Mouse (Mus musculus) hindbrain, embryonic 12.5 days (tissue): ENCODE results near the gene Sh3bgrl. TPM values are rescaled to one million over a fixed set of nuclear protein-coding genes. Genes with fewer than 3 reads are reported as not detected.

Source experiments
- ATAC-seq: fragments of 200-750 bp; cut with Nextera tagmentation; 2 replicates; pipeline ENCODE4 v1.8.0; 2017; ENCODE audit warnings: moderate TSS enrichment; ENCODE audit not compliant: low FRiP score
- H3K27ac ChIP-seq: fragments of 300-500 bp; sonication (generic); 2 replicates; pipeline ENCODE4 v1.5.1; 2016; ENCODE audit warnings: mild to moderate bottlenecking
- H3K27me3 ChIP-seq: fragments of 300-500 bp; sonication (generic); 2 replicates; pipeline ENCODE4 v1.6.1; 2016; ENCODE audit warnings: mild to moderate bottlenecking
- H3K36me3 ChIP-seq: fragments of 300-500 bp; sonication (generic); 2 replicates; pipeline ENCODE4 v1.6.1; 2016; ENCODE audit warnings: mild to moderate bottlenecking
- H3K4me1 ChIP-seq: fragments of 300-500 bp; sonication (generic); 2 replicates; pipeline ENCODE4 v1.6.1; 2016
- H3K4me2 ChIP-seq: fragments of 300-500 bp; sonication (generic); replicated peaks from 2 replicates; pipeline ENCODE4 v1.6.1; 2016; ENCODE audit warnings: mild to moderate bottlenecking
- H3K4me3 ChIP-seq: fragments of 300-500 bp; sonication (generic); 2 replicates; pipeline ENCODE4 v1.5.1; 2016; ENCODE audit warnings: mild to moderate bottlenecking
- H3K9ac ChIP-seq: fragments of 300-500 bp; sonication (generic); 2 replicates; pipeline ENCODE4 v1.6.1; 2016; ENCODE audit warnings: mild to moderate bottlenecking, moderate library complexity
- H3K9me3 ChIP-seq: fragments of 300-500 bp; sonication (generic); replicated peaks from 2 replicates; pipeline ENCODE4 v1.6.1; 2016; ENCODE audit warnings: mild to moderate bottlenecking
- WGBS: fragments of 180-500 bp; shearing (Covaris S2); methylation state at CpG from one replicate; pipeline ENCODE4 v1.1.7; 2016; 5-methylcytosine and 5-hydroxymethylcytosine counted together
- polyA plus RNA-seq: library from polyadenylated mRNA; unstranded; fragments of >200 nt; fragmentation: Nextera tagmentation; extraction: Ambion mirVana; gene quantifications from 2 replicates; pipeline ENCODE4 v1.2.1, GENCODE M21; 2016

Gene Sh3bgrl
- polyA plus RNA-seq, 1 experiment from 2014 or later = 194 TPM

- no peak overlapping the region for H3K4me2 ChIP-seq
- H3K9ac ChIP-seq = no peak overlapping the region
- no peaks in the 10 kb centered on the region for H3K4me1 ChIP-seq
- whole genome bisulfite sequencing = 85% methylated on average over 2 of the region's 2 CpGs
- no peak for ATAC-seq
- H3K4me3 ChIP-seq = no peak overlapping the region
- H3K9me3 ChIP-seq = no peaks in the 10 kb centered on the region
- no peaks in the 10 kb centered on the region for H3K27me3 ChIP-seq
- H3K27ac ChIP-seq = no peak overlapping the region
- H3K36me3 ChIP-seq = no peaks in the 10 kb centered on the region
Observed at GRCm38 (mm10) chrX:109136820-109137219, 41.7 kb downstream of the Sh3bgrl start.

DNA sequence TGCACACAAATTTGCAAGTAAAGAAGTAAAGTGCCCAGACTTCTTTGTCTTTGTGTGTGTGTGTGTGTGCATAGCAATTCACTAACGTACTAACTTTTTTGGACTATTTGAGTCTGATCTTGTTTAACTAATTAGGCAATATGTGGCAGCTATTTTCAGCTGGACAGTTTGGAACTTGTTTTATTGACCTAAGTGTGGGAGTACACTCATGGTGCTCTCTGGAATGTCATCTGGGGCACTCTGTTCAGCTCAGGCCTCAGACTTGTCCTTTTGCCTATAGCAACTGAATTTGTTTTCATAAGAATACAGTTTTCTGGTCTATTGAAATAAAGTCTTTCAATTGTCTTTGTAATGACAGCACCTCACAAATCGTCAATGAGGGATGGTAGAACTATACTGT lies 42.1 kb downstream of the Sh3bgrl start:
- WGBS = 82% methylated on average over 2 of the region's 2 CpGs
- no peak for ATAC-seq
- Histone ChIP-seq H3K4me1 (no peaks in the 10 kb centered on the region), H3K4me2 (no peak overlapping the region), H3K36me3 (no peaks in the 10 kb centered on the region), H3K27ac (no peak overlapping the region), H3K4me3 (no peak overlapping the region), H3K9me3 (no peaks in the 10 kb centered on the region), H3K9ac (no peak overlapping the region), H3K27me3 (no peaks in the 10 kb centered on the region)

DNA sequence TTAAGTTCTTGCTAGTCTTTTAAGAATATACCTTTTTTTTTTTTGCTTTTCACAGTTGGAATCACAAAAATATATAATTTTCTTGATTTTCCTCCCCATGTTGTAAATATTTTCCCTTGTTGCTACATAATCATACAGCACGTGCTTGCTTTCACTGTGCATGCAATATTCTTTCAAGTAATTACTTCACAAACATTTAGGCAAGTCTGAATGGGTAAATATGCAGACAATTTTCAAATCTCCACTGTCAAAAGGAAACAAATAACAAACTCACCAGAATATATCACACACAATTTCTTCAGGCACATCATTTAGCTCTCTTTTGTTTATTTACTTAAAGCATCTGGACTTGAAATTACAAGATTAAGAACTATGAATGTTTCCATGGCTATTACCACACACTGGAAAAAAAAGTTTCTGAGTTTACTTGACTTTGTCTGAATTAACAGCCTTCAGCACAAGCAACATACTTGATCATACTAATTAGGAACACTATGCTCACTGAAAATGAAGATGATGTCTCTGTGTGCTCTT lies 46.2 kb downstream of the Sh3bgrl start:
- WGBS = 84% methylated on average over 1 of the region's 1 CpGs
- H3K4me3 ChIP-seq = no peak overlapping the region
- H3K9ac ChIP-seq = no peak overlapping the region
- H3K4me2 ChIP-seq = no peak overlapping the region
- no peak overlapping the region for H3K27ac ChIP-seq
- H3K27me3 ChIP-seq = no peaks in the 10 kb centered on the region
- H3K4me1 ChIP-seq = no peaks in the 10 kb centered on the region
- ATAC-seq = no peak
- H3K36me3 ChIP-seq = no peaks in the 10 kb centered on the region
- H3K9me3 ChIP-seq = no peaks in the 10 kb centered on the region

DNA sequence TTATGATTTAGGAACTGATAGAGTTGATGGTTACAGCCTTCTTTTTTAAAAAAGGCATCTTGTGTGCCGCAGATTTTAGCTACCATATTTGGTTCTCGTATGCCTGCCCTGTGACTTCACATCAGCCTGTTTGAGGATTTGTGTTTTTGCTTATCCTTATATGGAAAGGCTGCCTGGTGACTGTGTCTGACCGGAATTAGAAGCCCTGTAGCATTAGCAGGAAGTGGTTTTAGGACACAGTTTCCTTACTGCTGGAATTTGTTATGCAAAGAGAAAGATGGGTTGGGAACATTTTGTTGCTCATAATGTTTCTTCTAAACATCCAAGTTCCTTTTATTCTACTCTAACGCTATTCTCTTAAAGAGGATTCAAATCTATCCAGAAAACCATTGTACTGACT lies 47.1 kb downstream of the Sh3bgrl start:
- no peaks in the 10 kb centered on the region for H3K27me3 ChIP-seq
- H3K9ac ChIP-seq = no peak overlapping the region
- no peaks in the 10 kb centered on the region for H3K4me1 ChIP-seq
- no peaks in the 10 kb centered on the region for H3K9me3 ChIP-seq
- WGBS = 70% methylated on average over 4 of the region's 4 CpGs
- no peak overlapping the region for H3K27ac ChIP-seq
- no peak overlapping the region for H3K4me3 ChIP-seq
- H3K36me3 ChIP-seq = no peaks in the 10 kb centered on the region
- no peak overlapping the region for H3K4me2 ChIP-seq
- ATAC-seq = no peak

- Histone ChIP-seq H3K27me3 (no peaks in the 10 kb centered on the region), H3K4me2 (no peak overlapping the region), H3K36me3 (no peaks in the 10 kb centered on the region), H3K4me3 (no peak overlapping the region), H3K9me3 (no peaks in the 10 kb centered on the region), H3K4me1 (no peaks in the 10 kb centered on the region), H3K9ac (no peak overlapping the region), H3K27ac (no peak overlapping the region)
- ATAC-seq = no peak
- WGBS = 83% methylated on average over 6 of the region's 6 CpGs
Observed at GRCm38 (mm10) chrX:109145779-109146178, 50.6 kb downstream of the Sh3bgrl start.

- no peak overlapping the region for H3K4me3 ChIP-seq
- WGBS = 90% methylated on average over 3 of the region's 3 CpGs
- H3K9ac ChIP-seq = no peak overlapping the region
- no peak overlapping the region for H3K4me2 ChIP-seq
- no peaks in the 10 kb centered on the region for H3K27me3 ChIP-seq
- no peak for ATAC-seq
- no peaks in the 10 kb centered on the region for H3K9me3 ChIP-seq
- no peaks in the 10 kb centered on the region for H3K4me1 ChIP-seq
- H3K27ac ChIP-seq = no peak overlapping the region
- no peaks in the 10 kb centered on the region for H3K36me3 ChIP-seq
Observed at GRCm38 (mm10) chrX:109147108-109147507, 51.9 kb downstream of the Sh3bgrl start.

DNA sequence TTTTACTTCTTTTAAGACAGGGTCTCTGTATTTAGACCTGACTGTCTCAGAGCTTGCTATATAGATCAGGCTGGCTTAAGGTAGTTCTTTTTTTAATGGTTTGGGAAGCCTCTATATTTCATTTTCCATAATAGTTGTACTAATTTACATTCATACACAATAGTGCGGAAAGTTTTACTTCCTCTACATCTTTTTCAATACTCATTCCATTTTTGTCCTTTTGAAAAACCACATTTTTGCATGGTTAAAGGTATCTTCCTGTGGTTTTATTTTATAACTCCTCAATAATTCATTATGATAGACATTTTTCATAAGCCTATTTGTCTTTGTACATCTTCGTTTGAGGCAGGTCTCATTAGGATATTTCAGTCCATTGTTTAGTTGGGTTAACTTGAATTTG lies 56.1 kb downstream of the Sh3bgrl start:
- H3K9ac ChIP-seq = no peak overlapping the region
- H3K36me3 ChIP-seq = 0 out of 2 replicates have a peak, but pooled peaks cover 5% of the 10 kb centered on the region
- no peak overlapping the region for H3K27ac ChIP-seq
- H3K4me2 ChIP-seq = no peak overlapping the region
- no peaks in the 10 kb centered on the region for H3K27me3 ChIP-seq
- H3K4me3 ChIP-seq = no peak overlapping the region
- ATAC-seq = no peak
- no peaks in the 10 kb centered on the region for H3K9me3 ChIP-seq
- H3K4me1 ChIP-seq = no peaks in the 10 kb centered on the region
- 97% methylated on average over 2 of the region's 2 CpGs for WGBS

DNA sequence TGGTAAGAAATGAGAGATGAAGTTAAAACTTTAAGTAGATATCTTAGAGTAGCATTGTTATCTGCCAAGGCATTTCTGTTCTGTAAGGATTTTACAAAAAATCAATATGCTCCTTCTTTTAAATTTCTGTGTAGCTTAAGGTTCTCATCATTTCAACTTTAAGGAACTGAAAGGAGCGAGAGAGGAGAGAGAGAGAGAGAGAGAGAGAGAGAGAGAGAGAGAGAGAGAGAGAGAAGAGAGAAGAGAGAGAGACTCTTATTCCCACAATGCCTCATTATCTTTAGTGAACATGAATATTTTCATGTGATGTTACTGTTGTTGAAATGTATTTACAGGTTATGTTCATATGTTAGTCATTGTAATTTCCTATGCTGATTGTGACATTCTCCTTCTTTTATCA lies 65.2 kb downstream of the Sh3bgrl start:
- WGBS = 75% methylated on average over 1 of the region's 1 CpGs
- no peak for ATAC-seq
- Histone ChIP-seq H3K4me3 (no peak overlapping the region), H3K27me3 (no peaks in the 10 kb centered on the region), H3K4me2 (no peak overlapping the region), H3K9me3 (no peaks in the 10 kb centered on the region), H3K36me3 (no peaks in the 10 kb centered on the region), H3K27ac (no peak overlapping the region), H3K9ac (no peak overlapping the region), H3K4me1 (no peaks in the 10 kb centered on the region)

DNA sequence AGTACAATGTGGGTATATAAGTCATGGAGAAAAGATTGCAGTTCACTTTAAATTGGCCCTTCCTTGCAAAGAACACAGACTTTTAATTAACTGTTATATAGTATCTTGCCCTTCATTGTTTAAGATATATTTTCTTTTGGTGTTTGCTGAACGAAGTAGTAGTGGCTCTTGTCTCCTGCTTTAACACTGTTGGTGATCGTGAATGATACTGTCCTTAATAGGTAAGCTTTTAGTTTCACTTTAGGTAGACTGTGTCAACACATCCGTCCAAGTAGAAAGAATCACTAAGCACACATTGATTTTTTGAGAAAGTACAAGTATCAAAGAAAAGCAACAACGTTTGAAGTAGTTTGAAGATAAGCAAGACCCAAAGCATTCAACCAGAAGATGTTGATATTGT lies 65.7 kb downstream of the Sh3bgrl start:
- ATAC-seq = no peak
- Histone ChIP-seq H3K4me3 (no peak overlapping the region), H3K4me2 (no peak overlapping the region), H3K9ac (no peak overlapping the region), H3K4me1 (no peaks in the 10 kb centered on the region), H3K9me3 (no peaks in the 10 kb centered on the region), H3K36me3 (no peaks in the 10 kb centered on the region), H3K27ac (no peak overlapping the region), H3K27me3 (no peaks in the 10 kb centered on the region)
- 79% methylated on average over 4 of the region's 4 CpGs for WGBS

GRCm38 (mm10) chrX:109175038-109175437 lies 79.9 kb downstream of the Sh3bgrl start:
- no peak overlapping the region for H3K27ac ChIP-seq
- H3K4me3 ChIP-seq = no peak overlapping the region
- H3K36me3 ChIP-seq = no peaks in the 10 kb centered on the region
- H3K4me2 ChIP-seq = no peak overlapping the region
- no peaks in the 10 kb centered on the region for H3K9me3 ChIP-seq
- ATAC-seq = no peak
- H3K27me3 ChIP-seq = no peaks in the 10 kb centered on the region
- H3K9ac ChIP-seq = no peak overlapping the region
- H3K4me1 ChIP-seq = no peaks in the 10 kb centered on the region
- 78% methylated on average over 2 of the region's 2 CpGs for WGBS

- no peak overlapping the region for H3K4me2 ChIP-seq
- no peak for ATAC-seq
- H3K4me1 ChIP-seq = no peaks in the 10 kb centered on the region
- H3K36me3 ChIP-seq = no peaks in the 10 kb centered on the region
- H3K27ac ChIP-seq = no peak overlapping the region
- H3K27me3 ChIP-seq = no peaks in the 10 kb centered on the region
- 38% methylated on average over 3 of the region's 3 CpGs for WGBS
- H3K4me3 ChIP-seq = no peak overlapping the region
- H3K9ac ChIP-seq = no peak overlapping the region
- no peaks in the 10 kb centered on the region for H3K9me3 ChIP-seq
Observed at GRCm38 (mm10) chrX:109175470-109175869, 80.3 kb downstream of the Sh3bgrl start.

DNA sequence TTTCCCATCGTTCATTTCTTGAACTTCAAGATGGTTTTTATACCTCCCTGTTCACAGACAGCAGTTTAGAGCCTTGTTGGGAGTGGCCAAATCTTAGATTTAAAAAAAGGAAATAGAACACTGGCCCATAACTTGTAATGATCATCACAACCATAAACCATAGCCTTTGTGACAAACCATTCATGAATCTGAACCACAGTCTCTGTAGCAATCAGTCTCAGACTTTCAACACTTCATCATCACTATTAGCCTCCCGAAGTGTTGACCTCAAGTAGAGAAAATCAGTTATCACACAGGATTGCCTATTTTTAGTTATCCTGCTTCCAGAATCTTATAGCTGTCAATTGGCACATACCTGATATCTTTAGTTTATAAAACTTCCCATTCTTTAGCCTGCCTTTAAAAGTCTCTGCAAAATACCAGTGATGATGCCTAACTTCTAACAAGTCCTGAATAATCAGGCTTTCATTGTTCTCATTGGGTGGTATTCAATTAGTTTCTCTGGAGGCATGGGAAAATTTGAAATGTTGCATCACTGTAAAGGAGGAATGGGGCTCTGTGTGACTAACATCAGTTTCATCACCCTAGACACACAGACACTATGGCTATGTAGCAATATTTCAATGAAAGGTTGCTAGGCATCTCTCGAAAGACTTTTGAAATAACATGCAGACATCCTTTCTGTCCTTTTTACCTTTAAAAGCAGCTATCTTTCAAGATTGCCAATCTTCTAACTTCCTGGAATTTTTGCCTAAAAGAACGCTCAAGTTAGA lies 89.7 kb downstream of the Sh3bgrl start:
- no peaks in the 10 kb centered on the region for H3K36me3 ChIP-seq
- WGBS = 87% methylated on average over 4 of the region's 4 CpGs
- H3K27me3 ChIP-seq = no peaks in the 10 kb centered on the region
- H3K27ac ChIP-seq = no peak overlapping the region
- no peak for ATAC-seq
- no peak overlapping the region for H3K9ac ChIP-seq
- H3K9me3 ChIP-seq = no peaks in the 10 kb centered on the region
- H3K4me1 ChIP-seq = no peaks in the 10 kb centered on the region
- H3K4me2 ChIP-seq = no peak overlapping the region
- no peak overlapping the region for H3K4me3 ChIP-seq

DNA sequence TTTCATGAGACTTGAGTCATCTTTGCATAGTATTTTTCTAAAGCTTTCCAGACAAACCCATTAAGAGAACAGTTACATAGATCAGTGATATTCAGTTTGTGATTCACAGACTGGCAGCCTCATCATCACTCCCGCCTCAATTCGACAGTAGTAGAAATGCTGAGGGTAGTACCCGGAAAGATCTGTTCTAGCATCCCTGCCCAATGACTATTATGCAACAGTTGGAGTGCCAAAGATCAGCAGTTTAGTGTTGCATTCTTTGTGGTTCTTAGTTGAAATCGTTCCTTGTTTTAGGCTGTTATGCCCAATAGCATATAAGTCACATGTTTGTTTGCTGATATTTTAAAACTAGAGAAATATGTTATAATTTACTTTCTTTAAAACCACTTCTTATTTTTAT lies 94.4 kb downstream of the Sh3bgrl start:
- H3K36me3 ChIP-seq = no peaks in the 10 kb centered on the region
- no peaks in the 10 kb centered on the region for H3K9me3 ChIP-seq
- no peaks in the 10 kb centered on the region for H3K4me1 ChIP-seq
- H3K4me3 ChIP-seq = no peak overlapping the region
- H3K4me2 ChIP-seq = no peak overlapping the region
- ATAC-seq = no peak
- no peak overlapping the region for H3K9ac ChIP-seq
- WGBS = 86% methylated on average over 4 of the region's 4 CpGs
- H3K27me3 ChIP-seq = no peaks in the 10 kb centered on the region
- H3K27ac ChIP-seq = no peak overlapping the region
